Mouse (Mus musculus) liver, embryonic 11.5 days (tissue): ENCODE measurements at regions not wholly inside any gene's neighbourhood (a gene's known extent, or its start where the extent isn't known, plus 50 kb on each side); places are given as distances from the start of the nearest gene placed in this dataset.

Source experiments
- ATAC-seq: fragments of 200-750 bp; cut with Nextera tagmentation; replicated peaks from 2 replicates; pipeline ENCODE4 v1.8.0; 2017; ENCODE audit warnings: moderate number of reproducible peaks, mild to moderate bottlenecking, moderate TSS enrichment, moderate library complexity; ENCODE audit not compliant: low FRiP score
- DNase-seq: peaks from one replicate; pipeline ENCODE4 v3.0.0-alpha.2; 2017; ENCODE audit warnings: low spot score
- H3K27ac ChIP-seq: fragments of 300-500 bp; sonication (generic); 2 replicates; pipeline ENCODE4 v1.5.1; 2014; ENCODE audit warnings: mild to moderate bottlenecking, low read depth, low read length, control low read depth
- H3K27me3 ChIP-seq: fragments of 300-500 bp; sonication (generic); replicated peaks from 2 replicates; pipeline ENCODE4 v1.6.1; 2014; ENCODE audit warnings: low read length, mixed read lengths; ENCODE audit not compliant: control insufficient read depth, insufficient read depth
- H3K36me3 ChIP-seq: fragments of 300-500 bp; sonication (generic); 2 replicates; pipeline ENCODE4 v1.6.1; 2014; ENCODE audit warnings: mild to moderate bottlenecking, low read length, moderate library complexity, mixed read lengths; ENCODE audit not compliant: control insufficient read depth, insufficient read depth
- H3K4me1 ChIP-seq: fragments of 300-500 bp; sonication (generic); replicated peaks from 2 replicates; pipeline ENCODE4 v1.6.1; 2014; ENCODE audit warnings: low read length, mixed read lengths; ENCODE audit not compliant: control insufficient read depth, insufficient read depth
- H3K4me2 ChIP-seq: fragments of 300-500 bp; sonication (generic); 2 replicates; pipeline ENCODE4 v1.6.1; 2014; ENCODE audit warnings: mild to moderate bottlenecking, control low read depth, moderate library complexity
- H3K4me3 ChIP-seq: fragments of 300-500 bp; sonication (generic); 2 replicates; pipeline ENCODE4 v1.5.1; 2014; ENCODE audit warnings: low read depth, low read length, control low read depth
- H3K9ac ChIP-seq: fragments of 300-500 bp; sonication (generic); 2 replicates; pipeline ENCODE4 v1.6.1; 2014; ENCODE audit warnings: low read depth, low read length, control low read depth
- H3K9me3 ChIP-seq: fragments of 300-500 bp; sonication (generic); 2 replicates; pipeline ENCODE4 v1.6.1; 2016; ENCODE audit warnings: low read length, inconsistent platforms, mixed read lengths; ENCODE audit not compliant: control insufficient read depth
- WGBS: fragments of 180-500 bp; shearing (Covaris S2); extraction: QIAGEN DNeasy Blood & Tissue Kit; methylation state at CpG from one replicate; pipeline ENCODE4 v1.1.7; 2014; 5-methylcytosine and 5-hydroxymethylcytosine counted together

- DNase-seq, result no peak
- no peaks in the 10 kb centered on the region; the same call in 1 of the 2 replicates for H3K4me1 ChIP-seq
- no peaks in the 10 kb centered on the region for H3K36me3 ChIP-seq
- H3K4me3 ChIP-seq, result no peak overlapping the region
- H3K4me2 ChIP-seq, result no peak overlapping the region
- 74% methylated on average over 5 of the region's 5 CpGs for WGBS
- ATAC-seq, result no peak
- H3K9me3 ChIP-seq, result no peaks in the 10 kb centered on the region
- no peak overlapping the region for H3K9ac ChIP-seq
- H3K27ac ChIP-seq, result no peak overlapping the region
- no peaks in the 10 kb centered on the region for H3K27me3 ChIP-seq
Observed at GRCm38 (mm10) chr2:102970221-102970620, 68.8 kb upstream of the Cd44 start.

DNA sequence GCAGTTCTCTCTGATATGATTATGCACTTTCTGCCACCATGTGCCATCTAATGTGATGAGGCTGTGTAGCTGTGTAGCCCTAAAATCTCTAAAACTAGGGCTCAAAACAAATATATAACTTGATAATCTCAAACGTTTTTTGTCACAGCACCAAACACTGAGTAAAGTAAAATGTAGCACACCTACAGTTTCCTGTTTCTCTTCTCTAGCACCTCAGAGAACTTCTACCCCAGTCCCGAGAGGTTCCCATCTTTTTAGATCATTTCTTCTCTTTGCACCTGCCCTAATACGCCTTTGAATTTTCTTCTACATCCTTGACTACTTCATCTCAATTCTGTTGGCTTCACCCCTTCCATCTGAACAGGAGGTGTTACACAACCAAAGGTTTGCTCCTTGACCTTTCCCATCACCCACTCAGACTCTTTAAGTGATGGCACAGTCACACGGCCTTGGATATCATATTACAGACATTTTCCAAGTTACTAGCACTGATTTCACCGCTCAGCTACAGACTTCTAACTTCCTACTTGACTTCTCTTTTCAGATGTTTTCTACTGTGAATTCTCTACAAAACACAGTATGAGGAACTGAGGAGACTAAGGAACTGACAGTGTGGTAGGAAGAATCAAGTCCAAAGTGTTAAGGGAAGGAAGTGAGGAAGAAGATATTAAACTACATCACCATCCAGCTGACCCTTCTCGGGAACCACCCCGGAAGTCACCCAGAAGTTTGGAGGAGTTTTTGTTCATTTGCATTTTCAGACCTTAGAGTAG is 66.7 kb upstream of the Cd44 start:
- H3K9me3 ChIP-seq, result no peaks in the 10 kb centered on the region
- H3K4me1 ChIP-seq, result no peaks in the 10 kb centered on the region; the same call in 1 of the 2 replicates
- H3K27me3 ChIP-seq, result no peaks in the 10 kb centered on the region
- no peak overlapping the region for H3K4me3 ChIP-seq
- H3K9ac ChIP-seq, result no peak overlapping the region
- no peaks in the 10 kb centered on the region for H3K36me3 ChIP-seq
- ATAC-seq (no peak), DNase-seq (no peak)
- H3K4me2 ChIP-seq, result no peak overlapping the region
- 64% methylated on average over 7 of the region's 7 CpGs for WGBS
- H3K27ac ChIP-seq, result no peak overlapping the region

- H3K27me3 ChIP-seq, result no peaks in the 10 kb centered on the region
- H3K36me3 ChIP-seq, result no peaks in the 10 kb centered on the region
- WGBS, result 75% methylated on average over 4 of the region's 4 CpGs
- no peak overlapping the region for H3K4me2 ChIP-seq
- no peaks in the 10 kb centered on the region for H3K9me3 ChIP-seq
- no peak overlapping the region for H3K4me3 ChIP-seq
- DNase-seq (no peak), ATAC-seq (no peak)
- H3K4me1 ChIP-seq, result no peaks in the 10 kb centered on the region; the same call in 1 of the 2 replicates
- no peak overlapping the region for H3K27ac ChIP-seq
- H3K9ac ChIP-seq, result no peak overlapping the region
Observed at GRCm38 (mm10) chr2:102967417-102967816, 66.0 kb upstream of the Cd44 start.

- Histone ChIP-seq H3K27me3 (no peaks in the 10 kb centered on the region), H3K9ac (no peak overlapping the region), H3K36me3 (no peaks in the 10 kb centered on the region), H3K27ac (no peak overlapping the region), H3K9me3 (no peaks in the 10 kb centered on the region), H3K4me3 (no peak overlapping the region), H3K4me1 (no peaks in the 10 kb centered on the region), H3K4me2 (no peak overlapping the region)
- no peak for ATAC-seq
- no peak for DNase-seq
- 86% methylated on average over 5 of the region's 5 CpGs for WGBS
Observed at GRCm38 (mm10) chr2:102959067-102959645, 57.7 kb upstream of the Cd44 start.

GRCm38 (mm10) chr2:102958529-102958928 is 57.1 kb upstream of the Cd44 start:
- WGBS, result 86% methylated on average over 9 of the region's 9 CpGs
- no peaks in the 10 kb centered on the region for H3K4me1 ChIP-seq
- no peaks in the 10 kb centered on the region for H3K27me3 ChIP-seq
- no peaks in the 10 kb centered on the region for H3K9me3 ChIP-seq
- no peak overlapping the region for H3K4me3 ChIP-seq
- no peak for DNase-seq
- H3K4me2 ChIP-seq, result no peak overlapping the region
- ATAC-seq, result no peak
- no peak overlapping the region for H3K27ac ChIP-seq
- no peaks in the 10 kb centered on the region for H3K36me3 ChIP-seq
- no peak overlapping the region for H3K9ac ChIP-seq

DNA sequence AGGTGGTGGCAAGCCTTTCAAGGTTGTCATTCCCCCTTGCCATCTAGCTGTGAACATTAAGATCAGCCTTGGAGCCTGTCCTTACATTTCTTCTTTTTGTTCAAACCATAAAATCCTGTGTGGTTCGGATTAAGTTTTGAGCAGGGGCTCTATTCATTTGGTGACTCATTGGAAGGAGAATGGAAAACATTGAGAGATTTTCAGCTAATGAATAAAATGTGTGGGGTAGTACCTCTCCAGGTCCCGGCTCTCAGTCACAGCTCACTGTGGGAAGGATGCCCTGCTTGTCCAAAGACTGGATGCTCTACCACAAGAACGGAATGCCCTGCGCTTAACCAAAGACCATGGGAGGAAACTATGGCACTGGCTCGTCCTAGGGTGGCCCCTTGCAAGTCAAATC is 56.3 kb upstream of the Cd44 start:
- no peak overlapping the region for H3K4me2 ChIP-seq
- no peaks in the 10 kb centered on the region for H3K4me1 ChIP-seq
- no peaks in the 10 kb centered on the region for H3K36me3 ChIP-seq
- H3K27me3 ChIP-seq, result no peaks in the 10 kb centered on the region
- DNase-seq (no peak), ATAC-seq (no peak)
- no peak overlapping the region for H3K4me3 ChIP-seq
- H3K9ac ChIP-seq, result no peak overlapping the region
- no peak overlapping the region for H3K27ac ChIP-seq
- WGBS, result 81% methylated on average over 5 of the region's 5 CpGs
- no peaks in the 10 kb centered on the region for H3K9me3 ChIP-seq

- ATAC-seq (no peak), DNase-seq (peak; percentile 20)
- H3K27me3 ChIP-seq, result no peaks in the 10 kb centered on the region
- WGBS, result 87% methylated on average over 6 of the region's 6 CpGs
- H3K36me3 ChIP-seq, result no peaks in the 10 kb centered on the region
- H3K9me3 ChIP-seq, result no peaks in the 10 kb centered on the region
- no peak overlapping the region for H3K27ac ChIP-seq
- no peak overlapping the region for H3K9ac ChIP-seq
- H3K4me2 ChIP-seq, result no peak overlapping the region
- no peak overlapping the region for H3K4me3 ChIP-seq
- no peaks in the 10 kb centered on the region for H3K4me1 ChIP-seq
Observed at GRCm38 (mm10) chr2:102956858-102957242, 55.4 kb upstream of the Cd44 start.

- Histone ChIP-seq H3K4me3 (no peak overlapping the region), H3K9me3 (no peaks in the 10 kb centered on the region), H3K27ac (no peak overlapping the region), H3K36me3 (no peaks in the 10 kb centered on the region), H3K9ac (no peak overlapping the region), H3K4me2 (no peak overlapping the region), H3K4me1 (no peaks in the 10 kb centered on the region), H3K27me3 (no peaks in the 10 kb centered on the region)
- ATAC-seq (no peak), DNase-seq (peak; percentile 8)
- 86% methylated on average over 7 of the region's 7 CpGs for WGBS
Observed at GRCm38 (mm10) chr2:102956108-102956857, 54.8 kb upstream of the Cd44 start.
